Mouse (Mus musculus) bone marrow, adult 2 months (tissue): ENCODE data around the gene Rab20. TPM values are rescaled to one million over a fixed set of nuclear protein-coding genes. Genes with fewer than 3 reads are reported as not detected.

ENCODE experiments used
- H3K27ac ChIP-seq: fragments of 200-500 bp; 2 replicates; pipeline ENCODE4 v1.5.1; 2012; ENCODE audit warnings: low read depth, mild to moderate bottlenecking, control low read depth, inconsistent platforms, low read length; ENCODE audit not compliant: control insufficient read depth, poor library complexity, insufficient read depth
- H3K4me1 ChIP-seq: fragments of 200-500 bp; 2 replicates; pipeline ENCODE4 v1.6.1; 2011; ENCODE audit warnings: low read length; ENCODE audit not compliant: control insufficient read depth, insufficient read depth
- H3K4me3 ChIP-seq: fragments of 200-500 bp; replicated peaks from 2 replicates; pipeline ENCODE3; 2011; ENCODE audit warnings: mild to moderate bottlenecking, low read depth, low read length, control low read depth; ENCODE audit not compliant: control insufficient read depth
- CTCF ChIP-seq: fragments of 200-500 bp; IDR thresholded peaks from 2 replicates; pipeline ENCODE4 v1.5.1; 2011; ENCODE audit warnings: low read length, control low read depth; ENCODE audit not compliant: control insufficient read depth, insufficient read depth
- POLR2A ChIP-seq: fragments of 200-500 bp; IDR thresholded peaks from 2 replicates; pipeline ENCODE4 v1.6.1; 2011; ENCODE audit warnings: low read depth, mild to moderate bottlenecking, control low read depth, low read length, borderline replicate concordance; ENCODE audit not compliant: control insufficient read depth
- WGBS: fragments of 180-500 bp; shearing (Covaris S2); methylation state at CpG from one replicate; pipeline ENCODE4 v1.1.7; 2018; 5-methylcytosine and 5-hydroxymethylcytosine counted together
- polyA plus RNA-seq: library from polyadenylated mRNA; stranded (reverse); fragments of >200 nt; gene quantifications from 2 replicates; pipeline ENCODE4 v1.2.4, GENCODE M21; 2011; ENCODE audit warnings: low replicate concordance; ENCODE audit not compliant: missing spikeins, insufficient read depth, insufficient read length

Rab20 gene
- polyA plus RNA-seq, 1 experiment, result 6.2 TPM

DNA sequence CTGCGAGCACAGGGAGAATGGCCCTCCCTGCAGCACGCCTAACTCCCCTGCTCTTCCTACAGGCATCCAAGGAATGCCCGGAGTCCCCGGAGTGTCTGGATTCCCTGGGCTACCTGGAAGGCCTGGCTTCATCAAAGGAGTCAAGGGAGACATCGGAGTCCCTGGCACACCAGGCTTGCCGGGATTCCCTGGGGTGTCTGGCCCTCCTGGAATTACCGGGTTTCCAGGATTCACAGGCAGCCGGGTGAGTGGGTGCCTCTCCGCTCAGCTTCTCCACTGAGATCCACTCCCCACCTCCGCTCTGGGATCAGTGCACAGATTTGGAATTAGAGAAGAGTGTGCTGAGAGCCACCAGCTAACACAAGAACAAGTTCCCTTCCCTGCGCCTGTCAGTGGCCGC is 40.6 kb downstream of the Rab20 start:
- TF ChIP-seq CTCF (no peak), POLR2A (no peak)
- no peak overlapping the region for H3K27ac ChIP-seq
- H3K4me1 ChIP-seq, result no peaks in the 10 kb centered on the region
- no peak overlapping the region for H3K4me3 ChIP-seq
- 92% methylated on average over 12 of the region's 12 CpGs for WGBS

- TF ChIP-seq CTCF (peak; percentile 79), POLR2A (no peak)
- H3K4me1 ChIP-seq, result no peaks in the 10 kb centered on the region
- WGBS, result 54% methylated on average over 5 of the region's 5 CpGs
Observed at GRCm38 (mm10) chr8:11430688-11431087, 47.8 kb downstream of the Rab20 start.

DNA sequence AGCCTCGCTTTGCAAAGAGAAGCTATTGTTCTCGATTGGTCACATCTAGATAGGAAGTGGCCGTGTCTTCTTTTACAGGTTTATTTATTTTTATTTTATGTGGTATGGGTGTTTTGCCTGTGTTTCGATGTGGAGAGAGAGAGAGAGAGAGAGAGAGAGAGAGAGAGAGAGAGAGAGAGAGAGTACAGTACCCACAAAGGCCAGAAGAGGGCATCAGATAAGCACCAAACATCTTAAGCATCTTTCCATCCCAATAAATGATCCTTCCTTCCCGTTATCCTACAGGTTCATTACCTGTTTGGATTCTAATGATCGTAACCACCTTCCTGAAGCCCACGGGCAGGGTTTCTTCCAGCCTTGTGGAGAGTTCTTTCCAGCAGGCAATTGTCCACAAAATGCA is 55.4 kb downstream of the Rab20 start:
- 69% methylated on average over 7 of the region's 7 CpGs for whole genome bisulfite sequencing
- Histone ChIP-seq H3K4me1 (no peaks in the 10 kb centered on the region), H3K4me3 (no peak overlapping the region), H3K27ac (no peak overlapping the region)
- no peak for TF ChIP-seq POLR2A
- TF ChIP-seq CTCF, result no peak

More at GRCm38 (mm10) chr8:11430688-11431087, 47.8 kb downstream of the Rab20 start:
- Histone ChIP-seq H3K27ac (no peak overlapping the region), H3K4me3 (no peak overlapping the region)

GRCm38 (mm10) chr8:11421968-11422367 is 56.5 kb downstream of the Rab20 start:
- H3K4me3 ChIP-seq, result no peak overlapping the region
- TF ChIP-seq CTCF (no peak), POLR2A (no peak)
- 72% methylated on average over 6 of the region's 6 CpGs for WGBS
- H3K27ac ChIP-seq, result no peak overlapping the region
- H3K4me1 ChIP-seq, result no peaks in the 10 kb centered on the region

- H3K4me3 ChIP-seq, result no peak overlapping the region
- 62% methylated on average over 14 of the region's 14 CpGs for WGBS
- no peaks in the 10 kb centered on the region for H3K4me1 ChIP-seq
- H3K27ac ChIP-seq, result no peak overlapping the region
- peak; percentile 71 for TF ChIP-seq CTCF
- no peak for TF ChIP-seq POLR2A
Observed at GRCm38 (mm10) chr8:11421105-11421504, 57.4 kb downstream of the Rab20 start.

- no peaks in the 10 kb centered on the region for H3K4me1 ChIP-seq
- H3K4me3 ChIP-seq, result no peak overlapping the region
- 15% methylated on average over 2 of the region's 2 CpGs for WGBS
- TF ChIP-seq POLR2A, result no peak
- TF ChIP-seq CTCF, result peak; percentile 79
- no peak overlapping the region for H3K27ac ChIP-seq
Observed at GRCm38 (mm10) chr8:11419645-11420044, 58.9 kb downstream of the Rab20 start.

DNA sequence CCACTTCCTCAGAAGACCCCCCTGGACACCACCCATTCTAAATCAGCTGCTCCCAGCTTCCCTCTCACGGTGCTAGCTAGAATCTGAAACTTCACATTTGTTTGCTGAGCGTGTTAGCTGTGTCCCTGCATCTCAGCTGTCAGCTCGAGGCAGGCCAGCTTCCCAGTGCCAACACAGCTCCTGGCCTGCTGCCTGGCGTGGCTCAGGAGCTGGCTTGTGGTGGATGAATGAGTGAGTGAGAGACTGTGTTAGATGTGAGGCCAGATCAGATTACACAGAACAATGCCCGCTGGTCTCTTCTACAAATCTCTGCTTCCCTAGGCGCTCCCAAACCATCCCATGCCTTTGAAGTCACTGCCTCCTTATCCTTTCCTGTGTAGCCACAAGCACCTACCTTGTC is 59.3 kb downstream of the Rab20 start:
- TF ChIP-seq CTCF (no peak), POLR2A (no peak)
- Histone ChIP-seq H3K27ac (no peak overlapping the region), H3K4me1 (no peaks in the 10 kb centered on the region), H3K4me3 (no peak overlapping the region)
- WGBS, result 52% methylated on average over 6 of the region's 6 CpGs

GRCm38 (mm10) chr8:11417762-11418161 is 60.7 kb downstream of the Rab20 start:
- no peak overlapping the region for H3K4me3 ChIP-seq
- 60% methylated on average over 13 of the region's 13 CpGs for WGBS

GRCm38 (mm10) chr8:11415089-11415488 is 63.4 kb downstream of the Rab20 start:
- no peak overlapping the region for H3K4me3 ChIP-seq
- 79% methylated on average over 10 of the region's 10 CpGs for WGBS
- peaks cover 4% of the 10 kb centered on the region for H3K4me1 ChIP-seq
- H3K27ac ChIP-seq, result no peak overlapping the region
- TF ChIP-seq CTCF (no peak), POLR2A (no peak; the same call in 1 of the 2 replicates)

More at GRCm38 (mm10) chr8:11417762-11418161, 60.7 kb downstream of the Rab20 start:
- TF ChIP-seq CTCF, result no peak
- Histone ChIP-seq H3K4me1 (no peaks in the 10 kb centered on the region), H3K27ac (peak overlapping the region; percentile 5; the same call in 1 of the 2 replicates)
